Mouse (Mus musculus) spleen, postnatal 14 days (tissue): ENCODE measurements around the gene Wdr89.
"Not testable (repeated sequence)": the region's sequence is repeated elsewhere in the genome, so short reads cannot be mapped to it uniquely, and the experiment has no call there.

ENCODE experiments used
- DNase-seq, 2 experiments: peaks; one replicate each; pipeline ENCODE4 v3.0.0; 2021 to 2022; ENCODE audit warnings: low spot score in 2 of 2

Gene Wdr89

DNA sequence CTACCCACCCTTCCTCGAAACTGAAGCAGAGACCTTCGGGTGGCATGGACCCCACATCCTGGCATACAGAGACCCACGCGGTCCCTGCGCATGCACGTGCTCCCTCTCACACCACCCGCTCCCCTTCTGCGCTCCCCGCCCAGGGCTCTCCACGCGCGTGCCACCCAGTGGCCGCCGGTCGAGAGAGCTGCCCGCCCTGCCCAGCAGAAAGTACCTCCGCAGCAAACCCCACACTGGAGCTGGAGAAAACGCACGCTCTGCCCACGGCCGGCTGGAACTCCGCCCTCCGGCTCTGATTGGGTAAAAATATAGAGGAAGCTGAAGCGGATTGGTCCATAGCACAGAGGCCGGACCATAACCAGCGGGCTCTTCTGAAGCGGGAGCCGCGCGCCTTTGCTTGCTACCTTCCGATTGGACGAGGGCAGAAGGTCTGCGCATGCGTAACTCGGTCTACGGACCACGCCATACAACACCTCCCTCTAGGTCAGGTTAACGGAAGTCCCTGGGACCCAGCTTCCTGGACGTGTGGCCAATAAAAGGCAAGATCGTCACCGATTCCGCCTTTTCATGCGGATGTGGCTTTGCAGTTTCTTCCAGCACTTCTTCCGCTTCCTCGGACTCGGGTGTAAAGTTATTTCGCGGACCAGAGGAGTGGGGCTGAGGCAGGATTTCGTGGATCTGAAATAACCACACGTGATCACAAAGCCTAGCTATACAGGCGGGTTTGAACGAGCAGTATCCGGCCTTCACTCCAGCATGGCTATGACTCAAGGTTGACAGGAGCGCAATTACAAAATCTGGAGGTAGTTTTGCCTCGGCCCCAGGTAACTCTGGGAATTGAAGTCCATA is at the start of gene Wdr89:
Gene Wdr89, minus strand, starts transcription at position 280 of the 849 bp plus-strand sequence.
- peak; percentile 96 for DNase-seq

DNA sequence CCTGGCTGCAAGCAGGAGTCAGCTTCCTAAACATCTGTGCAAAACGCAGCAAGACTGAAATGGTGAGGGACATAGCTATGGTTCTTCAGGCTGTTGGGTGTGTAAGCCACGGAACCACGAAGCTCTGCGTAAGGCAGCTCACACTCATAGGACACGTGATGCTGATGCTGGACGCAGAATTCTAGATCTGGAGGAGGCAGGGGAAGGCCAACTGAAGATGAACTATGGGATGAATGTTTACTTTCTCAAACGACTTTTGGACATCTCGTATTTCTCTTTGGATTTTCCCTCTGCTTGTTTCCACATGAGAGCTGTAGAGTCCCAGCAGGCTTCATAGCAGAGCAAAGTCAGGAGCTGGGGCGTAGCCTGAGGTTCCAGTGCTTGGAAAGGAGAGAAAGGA is 44.3 kb upstream of the Wdr89 start:
- DNase-seq, result no peak

GRCm38 (mm10) chr12:75712905-75713304 is 43.6 kb upstream of the Wdr89 start:
- DNase-seq, result not testable (repeated sequence)

- no peak for DNase-seq
Measured at GRCm38 (mm10) chr12:75710596-75711376, 41.4 kb upstream of the Wdr89 start.

DNA sequence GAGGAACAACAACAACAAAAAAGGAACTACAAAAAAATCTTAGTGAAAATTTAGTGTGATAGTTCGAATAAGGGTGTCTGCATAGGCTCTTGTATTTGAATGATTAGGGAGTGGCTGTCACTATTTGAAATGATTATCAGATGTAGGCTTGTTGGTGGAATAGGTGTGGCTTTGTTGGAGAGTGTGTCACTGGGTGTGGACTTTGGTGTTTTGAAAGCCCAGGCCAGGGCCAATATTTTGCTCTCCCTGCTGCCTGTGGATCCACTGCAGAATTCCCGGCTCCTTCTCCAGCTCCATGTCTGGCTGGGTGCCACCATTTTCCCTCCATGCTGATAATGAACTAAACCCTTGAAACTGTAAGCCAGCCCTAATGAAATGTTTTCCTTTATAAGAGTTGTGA is 40.2 kb upstream of the Wdr89 start:
- DNase-seq, result no peak

DNA sequence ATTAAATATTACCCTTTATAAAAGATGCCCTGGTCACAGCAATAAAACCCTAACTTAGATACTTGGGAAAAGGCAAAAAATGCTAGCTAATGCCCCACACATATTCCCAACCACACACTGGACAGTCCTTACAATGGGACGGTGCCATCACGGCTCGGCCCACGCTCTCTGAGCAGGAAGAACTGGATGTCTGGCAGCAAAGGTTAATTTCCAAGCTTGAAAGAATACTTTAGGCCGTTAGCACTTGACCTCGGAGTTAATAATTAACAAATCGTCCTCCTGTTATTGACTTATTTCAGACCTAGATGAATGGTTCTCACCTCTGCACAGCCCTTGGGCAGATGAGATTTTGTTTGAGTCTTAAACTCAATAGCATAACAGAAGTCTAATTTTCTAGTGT is 37.3 kb upstream of the Wdr89 start:
- no peak for DNase-seq

- no peak for DNase-seq
Measured at GRCm38 (mm10) chr12:75702739-75703122, 33.4 kb upstream of the Wdr89 start.

DNA sequence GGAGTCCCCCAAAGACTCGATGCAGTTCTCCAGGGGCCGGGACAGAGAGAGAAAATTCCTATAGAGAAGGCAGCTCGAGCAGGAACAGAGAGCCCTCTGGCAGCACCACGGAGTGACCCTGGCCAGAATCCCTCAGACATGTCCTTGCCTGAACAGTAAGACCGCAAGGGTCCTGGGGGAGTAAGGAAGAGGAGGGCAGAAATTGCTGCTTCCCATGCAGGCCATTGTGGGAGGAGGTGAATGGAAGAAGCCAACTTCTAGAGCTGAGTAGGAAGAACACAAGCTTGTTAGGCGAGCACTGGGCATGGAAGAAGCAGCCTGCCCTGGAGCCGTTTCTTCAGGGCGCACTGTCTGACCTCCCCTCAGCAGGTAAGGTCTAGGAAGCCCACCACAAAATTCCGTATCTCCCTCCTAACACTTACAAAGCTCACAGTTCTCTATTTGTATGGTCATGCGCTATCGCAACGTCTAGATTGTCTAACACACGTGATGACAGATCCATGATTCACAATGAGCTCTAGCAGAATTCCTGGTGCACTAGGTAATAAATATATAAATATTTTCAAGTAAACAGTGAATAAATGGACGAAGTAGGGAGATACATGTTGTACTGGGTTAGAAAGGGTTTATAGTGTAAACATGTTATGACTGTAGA is 32.9 kb upstream of the Wdr89 start:
- DNase-seq, result no peak

GRCm38 (mm10) chr12:75701173-75702083 is 32.1 kb upstream of the Wdr89 start:
- DNase-seq, result no peak

DNA sequence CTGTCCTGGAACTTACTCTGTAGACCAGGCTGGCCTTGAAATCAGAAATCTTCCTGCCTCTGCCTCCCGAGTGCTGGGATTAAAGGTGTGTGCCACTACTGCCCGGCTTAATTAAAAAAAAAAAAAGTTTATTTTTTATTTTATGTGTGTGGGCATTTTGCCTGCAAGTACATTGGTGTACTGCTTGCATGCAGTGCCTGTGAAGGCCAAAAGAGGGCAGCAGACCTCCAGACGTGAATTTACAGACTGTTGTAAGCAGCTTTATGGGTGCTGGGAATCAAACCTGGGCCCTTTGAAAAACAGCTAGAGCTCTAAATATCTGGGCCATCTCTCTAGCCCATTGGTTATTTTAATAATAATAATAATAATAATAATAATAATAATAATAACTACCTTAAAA is 29.4 kb upstream of the Wdr89 start:
- DNase-seq, result no peak

- DNase-seq, result not testable (repeated sequence)
Measured at GRCm38 (mm10) chr12:75695845-75696244, 26.5 kb upstream of the Wdr89 start.

DNA sequence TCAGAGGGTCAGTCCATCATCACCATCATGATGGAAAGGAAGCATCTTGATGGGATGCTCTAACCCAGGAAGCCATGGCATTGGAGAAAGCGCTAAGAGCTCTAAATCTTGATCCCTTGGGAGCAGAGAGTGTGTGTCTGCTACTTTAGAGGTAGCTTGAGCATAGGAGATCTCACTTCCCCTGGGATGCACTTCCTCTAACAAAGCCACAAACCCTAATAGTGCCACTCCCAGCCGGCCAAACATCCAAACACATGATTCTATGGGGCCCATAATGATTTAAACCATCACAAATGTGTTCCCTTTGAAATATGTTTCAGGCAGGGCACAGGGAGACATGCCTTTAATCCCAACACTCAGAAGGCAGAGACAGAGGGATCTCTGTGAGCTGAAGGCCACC is 19.7 kb upstream of the Wdr89 start:
- DNase-seq, result no peak

GRCm38 (mm10) chr12:75687314-75687713 is 18.0 kb upstream of the Wdr89 start:
- DNase-seq, result no peak

DNA sequence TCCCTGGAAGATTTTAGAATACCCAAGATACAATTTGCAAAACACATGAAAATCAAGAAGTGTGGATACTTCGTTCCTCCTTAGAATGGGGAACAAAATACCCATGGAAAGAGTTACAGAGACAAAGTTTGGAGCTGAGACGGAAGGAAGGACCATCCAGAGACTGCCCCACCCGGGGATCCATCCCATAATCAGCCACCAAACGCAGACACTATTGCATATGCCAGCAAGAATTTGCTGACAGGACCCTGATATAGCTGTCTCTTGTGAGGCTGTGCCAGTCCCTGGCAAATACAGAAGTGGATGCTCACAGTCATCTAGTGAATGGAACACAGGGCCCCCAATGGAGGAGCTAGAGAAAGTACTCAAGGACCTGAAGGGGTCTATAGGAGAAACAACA is 14.7 kb upstream of the Wdr89 start:
- DNase-seq, result not testable (repeated sequence)

DNA sequence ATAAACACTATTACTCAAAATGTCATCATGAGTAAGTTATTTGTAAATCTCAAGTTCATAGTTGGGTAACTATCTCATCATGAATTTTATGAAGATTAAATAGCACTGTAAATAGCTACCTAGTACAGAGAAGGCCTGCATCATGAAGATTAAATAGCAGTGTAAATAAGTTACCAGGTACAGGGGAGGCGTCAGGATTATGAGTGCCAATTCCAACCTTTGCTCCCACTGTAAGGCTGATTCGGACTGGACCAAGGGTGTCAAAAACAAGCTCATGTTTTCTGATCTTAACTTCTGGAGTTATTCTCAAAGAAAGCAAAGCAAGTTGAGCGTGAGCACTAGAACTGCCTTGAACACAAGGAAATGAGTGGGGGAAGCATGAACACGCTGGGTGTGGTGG is 14.3 kb upstream of the Wdr89 start:
- DNase-seq, result no peak

- no peak for DNase-seq
Measured at GRCm38 (mm10) chr12:75682842-75683241, 13.5 kb upstream of the Wdr89 start.

DNA sequence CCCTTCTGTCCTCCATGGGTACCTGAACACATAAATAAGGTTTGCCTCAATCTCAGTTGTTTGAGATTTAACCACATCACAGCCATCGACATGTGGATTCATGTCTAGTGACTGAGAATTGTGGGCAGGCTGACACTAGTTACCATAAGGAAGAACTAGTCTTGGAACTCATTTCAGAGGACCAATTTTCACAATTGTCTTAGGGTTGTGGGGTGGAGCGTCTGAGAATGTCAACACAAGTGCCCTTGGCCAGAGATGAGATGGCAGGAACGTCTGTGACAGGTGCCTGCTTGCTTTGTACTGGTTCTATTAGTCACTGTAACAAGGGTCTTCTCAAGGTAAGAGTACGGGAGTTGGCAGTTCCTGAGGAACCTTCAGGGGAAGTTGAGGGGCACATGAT is 11.8 kb upstream of the Wdr89 start:
- DNase-seq, result no peak

DNA sequence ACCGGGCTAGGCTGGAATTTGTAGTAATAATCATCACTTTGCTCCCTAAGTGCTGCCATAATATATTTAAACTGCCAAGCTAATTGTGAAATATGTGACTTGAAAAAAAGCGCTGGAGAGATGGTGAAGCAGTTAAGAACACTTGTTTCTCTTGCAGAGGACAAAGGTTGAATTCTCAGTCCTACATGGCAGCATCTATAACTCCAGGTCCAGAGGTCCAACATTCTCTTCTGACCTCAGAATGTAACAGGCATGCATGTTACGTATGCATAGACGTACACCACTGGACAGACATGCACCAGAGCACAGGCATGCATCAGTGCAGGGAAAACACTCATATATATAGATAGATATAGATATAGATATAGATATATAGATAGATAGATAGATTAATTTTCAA is 9.1 kb upstream of the Wdr89 start:
- DNase-seq, result no peak

- no peak for DNase-seq
Measured at GRCm38 (mm10) chr12:75672630-75673029, 3.3 kb upstream of the Wdr89 start.

DNA sequence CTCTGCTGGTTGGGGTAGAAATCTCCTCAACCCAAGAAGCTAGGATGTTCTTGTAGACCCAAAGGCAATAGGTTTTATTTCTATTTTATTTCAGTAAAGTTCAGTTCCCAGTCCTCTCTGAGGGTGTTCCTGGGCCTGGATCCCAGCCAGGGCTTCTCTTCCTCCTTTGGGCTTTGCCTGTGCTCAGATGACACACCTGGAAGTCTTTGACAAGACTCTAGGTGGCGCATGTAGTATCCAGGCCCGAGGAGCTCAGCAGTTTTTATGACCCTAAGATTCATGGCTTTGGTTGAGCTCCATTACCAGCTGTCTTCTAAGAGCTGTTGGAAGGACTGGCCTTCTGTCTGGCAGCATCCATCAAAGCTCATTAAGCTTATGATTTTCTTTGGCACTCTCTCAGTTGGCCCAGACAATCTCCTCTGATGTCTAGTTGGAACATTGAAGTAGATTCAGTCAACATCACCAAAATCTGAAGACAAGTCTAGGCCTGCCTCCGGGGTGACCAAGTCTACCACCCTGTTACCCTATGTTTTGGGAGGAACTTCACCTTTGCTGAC is 2.5 kb upstream of the Wdr89 start:
- no peak for DNase-seq

DNA sequence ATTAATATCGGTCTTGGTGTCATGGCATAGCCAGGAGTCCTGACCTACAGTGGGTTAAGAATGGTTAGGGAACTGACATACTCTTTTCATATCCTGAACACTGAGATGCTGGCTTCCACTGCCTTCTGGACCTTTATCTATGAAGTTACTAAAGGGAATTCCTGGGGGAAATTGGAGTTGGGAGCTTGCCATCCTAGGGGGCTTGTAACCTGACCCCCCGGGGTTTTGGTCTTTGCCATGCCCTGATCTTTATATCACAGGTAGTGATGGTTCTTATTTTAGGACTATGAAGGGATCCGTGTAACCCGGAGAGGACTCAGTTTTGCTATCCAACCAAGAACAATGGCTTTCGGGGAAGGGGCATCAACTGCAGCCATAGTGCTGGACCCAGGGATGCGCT is 1.3 kb upstream of the Wdr89 start:
- no peak for DNase-seq
